Mouse (Mus musculus) left cerebral cortex, postnatal 14 days (tissue): ENCODE data around the gene Tulp1. TPM values are rescaled to one million over a fixed set of nuclear protein-coding genes. Genes with fewer than 3 reads are reported as not detected.
"Not testable (repeated sequence)": the region's sequence is repeated elsewhere in the genome, so short reads cannot be mapped to it uniquely, and the experiment has no call there.

ENCODE experiments used
- DNase-seq, 2 experiments: peaks; one replicate each; pipeline ENCODE4 v3.0.0; 2021 to 2022; ENCODE audit warnings: low spot score in 2 of 2, mixed read lengths in 1 of 2
- intact Hi-C: fragments of 180-260 bp; cut with DNase I; formaldehyde crosslinking; loops from one replicate; pipeline ENCODE4 v1.15.1; 2025
- total RNA-seq, 2 experiments: library from RNA; stranded (reverse); gene quantifications; 2 replicates each; pipeline ENCODE4 v1.2.3; 2021

Gene Tulp1
- total RNA-seq, 2 experiments from 2014 or later = 0.66 TPM; not detected in 1

GRCm38 (mm10) chr17:28325751-28326150 lies 39.3 kb downstream of the Tulp1 start:
- DNase-seq = no peak
- intact Hi-C loops = loop anchor here (10.0 kb wide), 1 partner anchor 199 kb away; no protein-coding TSS in a partner anchor

- not testable (repeated sequence) for DNase-seq
- intact Hi-C loops = loop anchor here (10.0 kb wide), 1 partner anchor 200 kb away; no protein-coding TSS in a partner anchor
Observed at GRCm38 (mm10) chr17:28324416-28324815, 40.6 kb downstream of the Tulp1 start.

GRCm38 (mm10) chr17:28323786-28324185 lies 41.2 kb downstream of the Tulp1 start:
- intact Hi-C loops = loop anchor here (10.0 kb wide), 1 partner anchor 201 kb away; no protein-coding TSS in a partner anchor

GRCm38 (mm10) chr17:28321700-28322099 lies 43.3 kb downstream of the Tulp1 start:
- no peak for DNase-seq
- intact Hi-C loops = loop anchor here (10.0 kb wide), 1 partner anchor 203 kb away; no protein-coding TSS in a partner anchor

More at GRCm38 (mm10) chr17:28323786-28324185, 41.2 kb downstream of the Tulp1 start:
- DNase-seq = no peak

GRCm38 (mm10) chr17:28317725-28318124 lies 47.3 kb downstream of the Tulp1 start:
- intact Hi-C loops = no loop called here
- no peak for DNase-seq

GRCm38 (mm10) chr17:28317091-28317490 lies 47.9 kb downstream of the Tulp1 start:
- intact Hi-C loops = no loop called here
- DNase-seq = no peak

- no peak for DNase-seq
- intact Hi-C loops = no loop called here
Observed at GRCm38 (mm10) chr17:28316476-28316875, 48.5 kb downstream of the Tulp1 start.

GRCm38 (mm10) chr17:28315611-28316160 lies 49.3 kb downstream of the Tulp1 start:
- DNase-seq = no peak

GRCm38 (mm10) chr17:28313880-28314225 lies 51.2 kb downstream of the Tulp1 start:
- DNase-seq = no peak
- intact Hi-C loops = no loop called here

More at GRCm38 (mm10) chr17:28315611-28316160, 49.3 kb downstream of the Tulp1 start:
- intact Hi-C loops = no loop called here

GRCm38 (mm10) chr17:28313212-28313879 lies 51.7 kb downstream of the Tulp1 start, which contains the start of gene Fance:
Gene Fance, plus strand, starts transcription at chr17:28313519.
- intact Hi-C loops = no loop called here
- peak; percentile 94 to 96 for DNase-seq

GRCm38 (mm10) chr17:28312232-28313211 lies 52.5 kb downstream of the Tulp1 start:
- intact Hi-C loops = no loop called here
- no peak for DNase-seq

- no peak for DNase-seq
- intact Hi-C loops = no loop called here
Observed at GRCm38 (mm10) chr17:28311366-28312132, 53.5 kb downstream of the Tulp1 start.

- intact Hi-C loops = no loop called here
- DNase-seq = no peak
Observed at GRCm38 (mm10) chr17:28310831-28311230, 54.2 kb downstream of the Tulp1 start.

GRCm38 (mm10) chr17:28308297-28309195 lies 56.5 kb downstream of the Tulp1 start:
- intact Hi-C loops = loop anchor here (1.0 kb wide), 1 partner anchor 82 kb away; no protein-coding TSS in a partner anchor
- DNase-seq = peak; percentile 85 to 94

GRCm38 (mm10) chr17:28305172-28305571 lies 59.9 kb downstream of the Tulp1 start:
- intact Hi-C loops = no loop called here
- DNase-seq = no peak
